Mouse (Mus musculus): ENCODE data around the gene Atp4a.
"Not testable (repeated sequence)": the region's sequence is repeated elsewhere in the genome, so short reads cannot be mapped to it uniquely, and the experiment has no call there.

Gene Atp4a

GRCm38 (mm10) chr7:30730064-30730722, 18.2 kb downstream of the Atp4a start:
- not testable (repeated sequence) for DNase-seq

GRCm38 (mm10) chr7:30736211-30736610, 24.2 kb downstream of the Atp4a start:
- no peak for DNase-seq

GRCm38 (mm10) chr7:30742570-30742969, 30.6 kb downstream of the Atp4a start:
- DNase-seq: not testable (repeated sequence)

GRCm38 (mm10) chr7:30743617-30744016, 31.6 kb downstream of the Atp4a start, which contains the start of gene Gapdhs:
Gene Gapdhs, minus strand, starts transcription at chr7:30743681.
- peak; percentile 10 for DNase-seq

GRCm38 (mm10) chr7:30744022-30744598, 32.1 kb downstream of the Atp4a start:
- peak; percentile 75 for DNase-seq

GRCm38 (mm10) chr7:30747525-30748204, 35.7 kb downstream of the Atp4a start:
- no peak for DNase-seq

- DNase-seq: no peak
Observed at GRCm38 (mm10) chr7:30749824-30750606, 38.0 kb downstream of the Atp4a start.

- no peak for DNase-seq
Observed at GRCm38 (mm10) chr7:30751086-30751669, 39.2 kb downstream of the Atp4a start, which contains the start of gene Sbsn. Gene Sbsn, plus strand, starts transcription at chr7:30751471.

GRCm38 (mm10) chr7:30757001-30757400, 45.0 kb downstream of the Atp4a start:
- DNase-seq: no peak

- DNase-seq: peak; percentile 60
Observed at GRCm38 (mm10) chr7:30758853-30759252, 46.8 kb downstream of the Atp4a start.

GRCm38 (mm10) chr7:30761769-30762352, 49.9 kb downstream of the Atp4a start:
- no peak for DNase-seq

GRCm38 (mm10) chr7:30763456-30763855, 51.4 kb downstream of the Atp4a start, which contains the start of gene Dmkn:
Gene Dmkn, plus strand, starts transcription at chr7:30763756.
- no peak for DNase-seq

- no peak for DNase-seq
Observed at GRCm38 (mm10) chr7:30765173-30765572, 53.2 kb downstream of the Atp4a start.

GRCm38 (mm10) chr7:30766408-30766807, 54.4 kb downstream of the Atp4a start:
- DNase-seq: no peak

GRCm38 (mm10) chr7:30769236-30769635, 57.2 kb downstream of the Atp4a start:
- DNase-seq: no peak
